16 mouse cellular contexts compared by ENCODE assay signal in genomic region chr11:19144506-19144905, GRCm38 (mm10).
"Had no signal": no experiment of that assay in that cellular context is flagged by ENCODE, and none has a peak within 500 bp of the region (broad histone marks: within the 10 kb centered on the region; RNA-seq: fewer than 3 reads in every experiment).

No protein-coding gene starts in this region.

- H3K4me3 ChIP-seq: neural tube, embryonic 13.5 days; neural tube, embryonic 15.5 days; stomach, embryonic 15.5 days had no signal

- H3K4me1 ChIP-seq: neural tube, embryonic 15.5 days; stomach, embryonic 15.5 days had no signal

- DNase-seq: retina, postnatal 1 day; right cerebral cortex, adult 18-20 months; right cerebral cortex, postnatal 14 days; right cerebral cortex, postnatal 25 days; right cerebral cortex, postnatal 4 days; spleen, adult 18-20 months; thymus, adult 18-20 months; thymus, adult 2 months; thymus, postnatal 14 days; thymus, postnatal 25 days; thymus, postnatal 36 days; thymus, postnatal 4 days had no signal

- H3K36me3 ChIP-seq: neural tube, embryonic 13.5 days; neural tube, embryonic 15.5 days; stomach, embryonic 15.5 days had no signal

- H3K9ac ChIP-seq: neural tube, embryonic 13.5 days; neural tube, embryonic 15.5 days; stomach, embryonic 15.5 days had no signal

- H3K27me3 ChIP-seq: neural tube, embryonic 13.5 days; neural tube, embryonic 15.5 days; stomach, embryonic 15.5 days had no signal

- H3K9me3 ChIP-seq: neural tube, embryonic 13.5 days; neural tube, embryonic 15.5 days; stomach, embryonic 15.5 days had no signal

- H3K27ac ChIP-seq: neural tube, embryonic 13.5 days; neural tube, embryonic 15.5 days; stomach, embryonic 15.5 days; stomach, postnatal 0 days had no signal
